Mouse (Mus musculus) heart, postnatal 14 days (tissue): ENCODE data around the gene Slc25a33. TPM values are rescaled to one million over a fixed set of nuclear protein-coding genes. Genes with fewer than 3 reads are reported as not detected.

ENCODE experiments used
- DNase-seq, 2 experiments: peaks; one replicate each; pipeline ENCODE4 v3.0.0; 2021 to 2022
- intact Hi-C: fragments of 180-260 bp; cut with DNase I; formaldehyde crosslinking; loops from one replicate; pipeline ENCODE4 v1.15.1; 2025
- total RNA-seq, 2 experiments: library from RNA; stranded (reverse); gene quantifications; 2 replicates each; pipeline ENCODE4 v1.2.3; 2021

Slc25a33 gene
- total RNA-seq, 2 experiments from 2014 or later = 16.2 to 24.2 TPM

DNA sequence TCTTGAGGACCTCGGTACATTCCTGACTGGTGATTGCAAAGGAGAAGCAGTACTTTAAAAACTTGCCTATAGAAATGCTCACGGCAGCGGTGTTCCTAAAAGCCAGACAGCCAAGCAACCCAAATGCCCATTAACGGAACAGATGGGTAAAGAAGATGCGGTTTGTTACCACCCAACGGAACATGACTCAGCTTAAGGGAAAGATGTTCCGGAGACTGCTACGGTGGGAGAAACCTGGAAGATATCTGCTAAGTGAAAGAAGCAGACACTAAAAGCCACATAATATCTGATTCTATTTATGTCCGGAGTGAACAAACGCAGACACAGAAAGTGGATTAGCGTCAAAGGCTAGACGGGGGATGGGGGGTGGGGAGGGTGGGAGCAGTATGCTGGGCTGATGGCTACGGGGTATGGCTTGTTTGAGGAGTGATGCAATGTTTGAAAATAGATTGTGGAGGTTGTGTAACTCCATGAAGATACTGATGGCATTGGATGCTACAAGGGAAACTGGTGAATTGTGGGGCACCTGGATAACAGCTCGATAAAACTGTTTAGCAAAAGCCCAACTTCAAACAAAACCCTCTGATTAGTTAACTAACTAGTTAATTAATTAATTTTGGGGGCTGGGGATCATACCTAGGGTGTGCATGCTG lies 22.6 kb upstream of the Slc25a33 start:
- no peak for DNase-seq
- intact Hi-C loops = no loop called here

DNA sequence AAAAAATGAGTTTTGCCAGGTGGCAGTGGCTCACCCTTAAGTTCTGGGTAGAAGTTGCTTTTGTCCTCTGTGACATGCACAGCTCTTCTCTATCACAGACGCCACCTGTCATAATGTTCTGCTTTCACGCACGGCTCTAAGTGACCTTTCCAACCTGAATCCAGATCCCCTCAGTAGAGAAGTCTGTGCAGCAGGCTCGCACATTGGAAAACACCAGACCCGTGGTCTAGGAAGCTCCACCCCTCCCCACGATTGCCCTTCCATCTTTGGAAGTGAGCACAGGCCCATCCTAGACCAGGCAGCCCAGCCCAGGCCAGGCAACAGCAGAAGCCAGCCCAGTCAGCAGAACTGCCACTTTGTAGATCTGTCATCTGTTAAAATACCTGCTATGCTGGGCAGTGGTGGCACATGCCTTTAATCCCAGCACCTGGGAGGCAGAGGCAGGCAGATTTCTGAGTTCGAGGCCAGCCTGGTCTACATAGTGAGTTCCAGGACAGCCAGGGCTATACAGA lies 20.9 kb upstream of the Slc25a33 start:
- intact Hi-C loops = no loop called here

DNA sequence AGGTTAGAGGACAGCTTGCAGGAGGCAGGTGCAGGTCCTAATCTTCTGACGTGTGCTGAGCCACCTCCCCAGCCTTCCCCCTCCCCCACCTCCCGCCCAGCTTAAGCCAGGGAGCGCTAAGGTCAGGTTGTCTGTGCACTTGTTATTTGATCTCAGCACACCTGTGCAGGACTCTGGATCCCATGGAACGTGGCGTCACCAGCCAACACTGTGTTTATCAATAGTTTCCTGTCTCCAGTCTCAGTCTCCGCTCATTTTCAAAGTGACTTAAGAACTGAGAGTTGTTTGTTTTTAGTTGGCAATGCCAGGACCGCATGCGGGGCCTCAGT lies 19.9 kb upstream of the Slc25a33 start:
- no peak for DNase-seq
- intact Hi-C loops = no loop called here

More for the DNA sequence above, 20.9 kb upstream of the Slc25a33 start:
- DNase-seq = no peak

DNA sequence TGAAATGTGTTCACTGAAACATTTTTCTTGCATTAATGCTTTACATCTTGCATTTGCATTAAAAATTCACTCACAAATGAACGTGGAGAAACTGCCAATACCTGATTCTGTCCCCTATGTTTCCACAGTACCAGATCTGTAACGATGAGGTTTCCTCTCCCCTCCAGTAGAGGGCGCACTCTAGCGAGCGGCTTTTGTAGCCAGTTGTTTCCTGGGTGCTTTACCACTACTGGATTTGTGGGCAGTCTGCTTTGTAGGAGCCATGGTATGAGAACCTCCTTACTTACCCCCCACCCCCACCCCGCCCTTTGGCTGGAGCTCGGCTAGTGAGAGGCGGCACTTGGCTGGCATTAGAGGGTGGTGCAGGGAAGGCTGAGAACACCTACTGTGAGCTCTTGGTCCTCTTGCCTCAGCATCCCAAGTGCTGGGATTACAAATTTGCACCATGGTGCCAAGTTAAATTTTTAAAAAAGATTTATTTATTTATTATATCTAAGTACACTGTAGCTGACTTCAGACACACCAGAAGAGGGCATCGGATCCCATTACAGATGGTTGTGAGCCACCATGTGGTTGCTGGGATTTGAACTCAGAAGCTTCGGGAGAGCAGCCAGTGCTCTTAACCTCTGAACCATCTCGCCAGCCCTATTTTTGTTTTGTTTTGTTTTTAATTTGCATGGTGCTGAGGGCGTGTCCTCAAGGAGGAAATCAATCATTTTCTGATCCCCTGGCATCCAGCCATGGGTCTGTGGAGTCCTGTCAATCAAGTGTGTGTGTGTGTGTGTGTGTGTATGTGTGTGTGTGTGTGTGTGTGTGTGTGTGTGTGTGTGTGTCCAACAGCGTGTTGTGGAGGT lies 19.3 kb upstream of the Slc25a33 start:
- DNase-seq = peak in 1 of 2 experiments; percentile 66
- intact Hi-C loops = no loop called here

DNA sequence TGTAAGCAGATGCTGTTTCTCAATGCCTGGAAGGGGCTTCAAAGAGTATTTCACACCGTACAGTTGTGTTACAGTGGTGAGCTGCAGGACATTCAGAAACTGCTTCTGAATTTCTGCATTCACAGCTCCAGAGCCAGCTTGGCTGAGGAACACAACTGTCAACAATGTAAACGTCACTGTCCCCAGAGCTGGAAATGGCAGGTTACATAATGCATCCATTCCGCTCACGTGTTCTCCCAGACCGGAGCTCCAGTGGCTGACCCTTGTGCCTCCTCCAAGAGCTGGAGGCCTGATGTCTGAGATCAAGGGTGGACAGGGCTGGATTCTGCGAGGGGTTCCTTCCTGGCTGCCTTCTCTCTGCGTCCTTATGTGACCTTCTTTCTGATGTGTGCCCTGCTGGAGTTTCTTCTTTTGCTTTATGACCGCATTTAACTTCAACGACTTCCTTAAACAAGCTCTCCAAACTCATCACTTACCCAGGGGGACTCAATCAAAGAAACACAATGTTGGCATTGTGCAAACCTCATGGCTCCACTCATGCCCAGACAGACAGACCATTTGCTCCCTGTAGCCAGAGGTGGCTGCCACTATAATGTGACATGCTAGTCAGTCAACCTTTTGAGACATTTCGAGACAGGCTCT lies 18.2 kb upstream of the Slc25a33 start:
- intact Hi-C loops = no loop called here
- peak; percentile 63 to 71 for DNase-seq

DNA sequence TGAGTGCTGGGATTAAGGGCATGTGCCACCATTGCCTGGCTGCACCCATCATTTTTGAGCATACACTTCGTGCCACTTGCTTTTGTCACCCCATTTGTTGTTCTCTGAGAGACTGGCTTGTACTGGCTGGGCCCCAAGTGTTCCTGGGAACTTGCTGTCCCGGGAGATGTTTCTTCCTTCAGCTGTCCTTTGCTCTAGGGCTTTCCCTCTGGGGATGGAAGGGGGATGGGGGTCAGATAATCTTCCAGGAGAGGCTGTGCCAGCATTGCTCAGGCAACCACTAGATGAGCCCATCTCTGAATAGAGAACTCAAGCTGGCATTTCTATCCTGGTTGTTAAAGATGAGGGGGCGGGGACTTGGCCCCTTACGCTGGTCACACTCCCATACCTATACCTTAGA lies 17.4 kb upstream of the Slc25a33 start:
- intact Hi-C loops = loop anchor here (2.0 kb wide), 1 partner anchor 37 kb away; no protein-coding TSS in a partner anchor
- DNase-seq = peak; percentile 55 to 59

DNA sequence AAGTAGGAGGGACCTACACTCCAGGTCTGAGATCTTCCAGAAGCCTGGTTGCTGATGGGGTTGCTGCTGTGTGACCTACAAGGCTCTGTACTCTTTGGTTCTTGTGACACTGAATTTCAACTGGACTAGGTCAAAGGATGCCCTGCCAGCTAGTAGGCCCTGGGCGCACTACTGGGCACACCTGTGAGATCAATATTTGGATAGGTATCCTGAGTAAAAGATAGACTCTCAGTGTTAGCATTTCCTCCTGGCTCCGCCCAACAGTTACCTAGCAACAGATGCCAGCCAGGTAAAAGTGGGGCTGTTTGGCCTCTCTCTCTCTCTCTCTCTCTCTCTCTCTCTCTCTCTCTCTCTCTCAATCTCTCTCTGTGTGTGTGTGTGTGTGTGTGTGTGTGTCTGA lies 16.9 kb upstream of the Slc25a33 start:
- intact Hi-C loops = loop anchor here (2.0 kb wide), 1 partner anchor 36 kb away; no protein-coding TSS in a partner anchor
- DNase-seq = no peak

DNA sequence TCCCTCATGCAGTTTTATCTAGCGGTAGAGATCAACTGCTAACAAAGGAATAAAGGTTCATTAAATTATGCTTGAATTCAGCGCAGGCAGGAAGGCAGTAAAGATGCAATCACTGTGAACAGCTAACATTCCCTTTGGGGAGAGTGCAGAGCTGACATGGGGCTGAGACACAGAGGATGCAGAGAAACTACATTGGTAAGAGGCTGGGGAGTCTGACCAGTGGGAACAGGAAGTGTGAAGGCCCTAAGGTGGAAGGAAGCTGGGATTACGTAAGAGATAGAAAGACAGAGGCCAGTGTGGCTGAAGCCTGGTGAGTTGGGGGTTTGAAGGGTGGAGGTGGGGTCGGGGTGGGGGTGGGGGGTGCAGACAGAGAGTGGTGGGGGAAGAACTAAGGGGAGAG lies 16.5 kb upstream of the Slc25a33 start:
- intact Hi-C loops = loop anchor here (2.0 kb wide), 1 partner anchor 36 kb away; no protein-coding TSS in a partner anchor

DNA sequence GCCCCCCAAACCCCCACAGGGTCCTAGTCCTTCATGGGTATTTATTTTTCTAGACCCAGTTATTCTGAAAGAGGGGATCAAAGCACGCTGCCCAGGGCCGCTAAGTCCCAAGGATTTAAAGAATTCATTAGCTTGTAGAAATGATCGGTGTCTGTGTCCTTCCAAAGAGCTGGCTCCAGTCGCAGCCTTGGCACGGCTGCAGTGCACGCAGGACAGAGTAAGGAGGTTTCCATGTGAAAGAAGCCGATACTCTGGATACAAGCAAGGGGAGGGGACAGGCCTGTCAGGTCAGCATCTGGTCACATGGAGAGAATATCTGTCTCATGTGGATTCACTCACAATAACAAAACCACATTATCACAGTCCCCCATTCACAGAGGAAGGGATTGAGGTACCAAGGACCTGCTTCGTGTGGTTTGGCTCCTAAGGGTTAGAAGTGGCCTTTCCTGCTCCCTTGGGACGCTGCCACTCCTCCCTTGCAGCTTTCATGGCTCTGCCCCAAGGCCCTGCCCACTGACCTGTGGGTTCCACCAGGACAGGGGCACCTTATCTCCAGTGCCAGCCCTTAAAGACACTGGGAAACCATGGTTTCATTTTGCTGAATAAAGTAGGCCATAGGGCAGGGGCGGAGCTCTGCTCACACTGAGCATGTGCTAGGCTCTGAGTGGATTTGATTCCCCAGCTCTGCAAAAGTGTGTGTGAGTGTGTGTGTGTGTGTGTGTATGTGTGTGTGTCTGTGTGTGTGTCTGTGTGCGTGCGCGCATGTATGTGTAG lies 15.5 kb upstream of the Slc25a33 start:
- intact Hi-C loops = loop anchor here (2.0 kb wide), 1 partner anchor 35 kb away; no protein-coding TSS in a partner anchor

More for the DNA sequence above, 16.5 kb upstream of the Slc25a33 start:
- no peak for DNase-seq

DNA sequence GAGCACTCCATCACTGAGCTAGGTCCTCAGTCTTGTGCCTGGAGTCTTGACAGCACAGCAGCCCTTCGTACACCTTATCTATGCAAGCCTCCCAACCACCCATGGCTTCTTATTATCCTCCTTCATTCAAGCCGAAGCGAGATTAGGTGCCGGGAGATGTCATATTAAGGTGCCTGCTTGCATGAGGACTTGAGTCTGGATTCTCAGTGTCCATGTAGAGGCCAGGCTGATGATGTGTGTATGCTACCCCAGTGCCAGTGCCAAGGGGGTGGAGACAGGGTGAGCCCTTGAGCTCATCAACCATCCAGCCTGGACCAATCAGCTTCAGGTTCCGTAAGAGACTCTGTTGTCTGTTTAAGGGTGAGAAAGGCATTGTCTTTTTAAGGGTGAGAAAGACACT lies 10.8 kb upstream of the Slc25a33 start:
- intact Hi-C loops = no loop called here
- DNase-seq = no peak

More for the DNA sequence above, 15.5 kb upstream of the Slc25a33 start:
- DNase-seq = peak; percentile 48 to 73

DNA sequence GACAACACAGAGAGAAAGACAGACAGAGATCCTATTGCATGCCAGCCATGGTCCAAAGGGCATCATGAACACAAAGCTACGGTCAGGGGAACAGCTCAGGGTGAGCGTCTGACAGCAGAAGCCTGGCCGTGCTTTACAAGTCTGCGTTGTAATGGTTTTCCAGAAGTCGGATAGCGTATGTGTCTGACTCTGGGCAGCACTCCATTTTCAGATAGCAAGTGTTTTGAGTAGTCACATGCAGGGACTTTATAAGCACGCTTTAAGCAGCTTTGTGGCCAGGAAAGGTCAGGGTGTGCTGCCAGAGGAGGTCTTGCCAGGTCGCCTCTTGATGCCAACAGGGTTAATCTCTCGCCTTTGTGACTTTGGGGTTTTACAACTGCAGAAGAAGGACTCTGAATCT lies 10.3 kb upstream of the Slc25a33 start:
- DNase-seq = peak; percentile 44 to 70
- intact Hi-C loops = no loop called here

DNA sequence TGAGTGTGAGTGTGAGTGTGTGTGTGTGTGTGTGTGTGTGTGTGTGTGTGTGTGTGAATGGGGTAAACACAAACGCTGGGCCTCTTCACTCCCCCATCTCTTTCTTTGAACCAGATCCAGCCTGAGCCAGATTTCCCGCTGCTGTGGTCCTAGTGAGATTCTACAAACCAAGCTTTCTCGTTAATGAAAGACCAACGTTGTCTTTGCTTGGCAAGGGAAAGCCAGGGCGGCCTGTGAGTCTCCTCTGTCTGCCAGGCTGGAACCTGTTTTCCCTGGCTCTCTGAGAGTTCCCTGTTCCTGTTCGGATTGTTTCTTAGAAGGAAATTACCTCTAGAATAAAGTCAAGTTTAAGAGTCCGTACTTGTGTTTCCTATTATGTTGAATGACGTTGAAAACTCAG lies 8.9 kb upstream of the Slc25a33 start:
- no peak for DNase-seq
- intact Hi-C loops = no loop called here

DNA sequence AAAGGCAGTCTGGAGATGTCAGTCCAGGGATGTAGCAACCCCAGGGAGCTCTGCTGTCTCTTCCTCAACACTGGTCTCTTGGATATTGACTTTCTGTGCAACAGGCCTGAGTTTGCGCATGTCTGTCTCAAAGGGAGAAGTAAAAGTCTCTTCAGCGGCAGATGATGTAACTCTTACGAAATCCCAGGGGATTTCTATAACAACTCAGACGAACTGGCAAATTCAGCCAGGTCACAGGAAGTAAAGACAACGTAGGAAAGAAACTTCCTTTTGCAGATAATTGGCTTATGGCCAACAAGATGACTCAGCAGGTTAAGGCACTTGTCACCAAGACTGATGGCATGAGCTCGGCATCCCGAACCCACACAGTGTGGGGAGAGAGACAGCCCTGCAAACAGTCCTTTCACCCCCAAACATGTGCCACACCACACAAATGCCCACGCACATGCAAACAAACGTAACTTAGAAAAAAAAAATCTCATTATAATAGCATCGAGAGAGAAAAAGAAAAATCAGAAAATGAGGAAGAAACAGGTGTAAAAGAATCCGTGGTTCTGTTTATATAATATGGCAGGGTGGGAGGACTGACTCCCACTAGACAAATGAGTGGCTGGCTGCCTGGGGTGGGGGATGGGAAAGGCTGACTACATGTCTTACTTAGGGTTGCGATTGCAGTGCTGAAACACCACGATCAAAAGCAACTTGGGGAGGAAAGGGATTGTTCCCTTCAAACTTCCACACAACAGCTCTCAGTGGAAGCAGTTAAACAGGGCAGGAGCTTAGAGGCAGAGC lies 6.7 kb upstream of the Slc25a33 start:
- intact Hi-C loops = no loop called here

DNA sequence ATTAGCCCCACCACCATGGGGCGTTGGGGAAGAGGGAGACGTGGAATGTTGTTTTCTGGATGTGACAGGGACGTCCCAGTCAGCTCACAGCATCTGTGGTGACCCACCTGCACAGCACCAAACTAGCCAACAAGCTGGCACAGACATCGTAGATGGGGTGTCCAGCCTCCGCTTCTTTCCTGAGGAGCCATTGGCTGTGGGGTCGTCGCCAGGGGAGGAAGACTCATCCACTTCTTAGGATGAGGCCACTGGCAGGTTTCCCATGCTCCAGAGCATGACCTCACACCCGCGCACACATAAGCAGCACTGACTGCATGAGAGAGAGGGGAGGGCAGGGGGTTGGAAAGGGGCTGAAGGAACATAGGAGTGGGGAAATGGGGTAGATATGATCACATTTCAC lies 5.9 kb upstream of the Slc25a33 start:
- DNase-seq = no peak

More for the DNA sequence above, 6.7 kb upstream of the Slc25a33 start:
- DNase-seq = no peak

DNA sequence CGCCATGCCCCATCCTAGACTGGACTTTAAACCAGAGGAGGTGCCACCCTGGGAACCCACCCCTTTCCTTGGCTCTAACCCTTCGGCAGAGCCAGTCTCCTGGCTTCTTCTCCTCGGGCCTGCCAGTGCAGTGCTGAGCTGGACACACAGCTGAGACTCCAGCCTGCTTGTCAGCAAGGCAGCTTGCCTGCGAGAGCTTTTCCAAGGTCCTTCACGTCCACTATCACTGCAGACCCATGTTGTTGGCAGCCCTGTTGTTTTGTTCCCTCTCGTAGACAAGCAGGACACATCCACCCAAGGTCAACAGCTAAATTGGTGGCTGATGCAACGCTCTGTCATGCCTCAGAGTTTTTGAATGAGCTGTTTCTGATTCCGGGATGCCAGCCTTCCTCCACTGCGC lies 3.0 kb upstream of the Slc25a33 start:
- peak in 1 of 2 experiments; percentile 40 for DNase-seq
- intact Hi-C loops = no loop called here

More for the DNA sequence above, 5.9 kb upstream of the Slc25a33 start:
- intact Hi-C loops = no loop called here

DNA sequence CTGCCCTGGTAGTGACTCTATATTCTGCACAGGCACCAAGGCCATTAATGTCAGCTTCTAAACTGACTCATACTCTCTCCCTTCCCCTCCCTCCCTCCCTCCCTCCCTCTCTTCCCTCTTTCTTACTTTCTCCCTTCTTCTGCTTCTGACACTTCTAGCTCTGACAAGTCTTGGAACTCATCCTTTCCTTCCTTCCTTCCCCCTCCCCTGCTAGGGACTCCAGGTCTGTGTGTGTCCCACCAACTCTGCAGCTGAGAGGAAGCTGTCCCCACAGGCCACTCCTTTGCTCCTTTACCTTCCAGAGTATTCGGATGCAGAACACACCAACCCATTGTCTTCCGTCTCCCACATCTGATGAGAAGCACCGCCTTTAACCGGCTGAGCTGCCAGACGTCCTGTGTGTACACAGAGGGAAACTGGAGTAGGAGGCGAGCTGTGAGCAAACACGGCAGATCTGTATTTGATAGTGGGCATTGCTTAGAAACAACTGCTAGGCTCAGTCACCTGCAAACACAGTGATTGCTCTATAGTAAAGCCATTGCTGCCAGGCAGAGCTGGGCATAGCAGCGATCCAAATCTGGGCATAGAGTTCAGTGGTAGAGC lies 1.8 kb upstream of the Slc25a33 start:
- intact Hi-C loops = no loop called here
- DNase-seq = no peak

DNA sequence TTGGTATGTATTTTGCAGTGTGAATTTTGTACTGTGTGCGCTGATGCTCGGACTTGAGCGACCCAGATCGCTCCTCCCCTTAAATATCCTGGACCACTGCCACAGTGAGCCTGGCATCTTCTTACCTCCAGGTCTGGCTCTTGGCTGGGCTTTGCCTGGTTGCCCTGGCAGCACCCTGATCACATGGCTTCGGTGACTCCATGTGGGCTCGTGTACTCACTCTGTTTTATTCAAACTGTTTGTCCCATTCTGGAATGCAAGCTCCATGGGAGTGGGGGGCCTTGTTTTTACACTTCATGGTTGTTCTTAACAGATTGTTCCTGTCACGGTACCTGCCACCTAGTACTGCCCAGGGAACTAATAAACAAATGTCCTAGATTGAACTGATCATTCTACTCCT lies 1.3 kb upstream of the Slc25a33 start:
- peak; percentile 60 to 77 for DNase-seq
- intact Hi-C loops = no loop called here

DNA sequence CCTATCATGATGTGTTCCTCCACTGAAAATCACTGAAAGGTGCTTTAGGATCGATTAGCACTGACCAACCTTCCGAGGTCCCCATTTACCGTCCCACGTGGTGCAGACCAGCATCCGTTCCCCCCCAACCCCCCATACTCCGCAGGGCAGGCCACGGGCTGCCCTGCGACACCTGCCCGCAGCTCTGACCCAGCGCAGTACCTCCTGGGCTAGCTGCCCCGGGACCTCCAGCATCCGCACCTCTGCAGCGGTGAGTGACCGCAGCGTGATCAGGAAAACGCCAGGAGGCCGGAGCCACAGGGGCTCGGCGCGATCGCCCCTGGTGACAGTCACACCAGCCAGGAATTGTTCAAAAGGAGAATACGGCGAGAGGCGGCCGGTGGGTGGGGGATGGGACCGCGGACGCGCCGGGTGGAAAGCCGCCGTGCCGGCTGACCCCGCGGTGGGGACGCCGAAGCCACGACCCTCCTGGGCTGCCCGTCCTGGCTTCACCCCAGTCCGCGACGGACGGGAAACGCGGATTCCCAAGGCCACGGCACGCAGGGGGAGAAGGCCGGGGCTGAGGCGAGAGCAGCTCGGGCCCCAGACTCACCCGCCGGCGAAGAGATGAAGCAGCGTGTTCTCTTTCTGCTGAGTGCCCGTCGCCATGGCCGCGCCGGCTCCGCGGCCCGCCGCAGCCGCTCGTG lies 526 bp downstream of the Slc25a33 start:
- intact Hi-C loops = no loop called here
- DNase-seq = peak in 1 of 2 experiments; percentile 63
